Mouse (Mus musculus): ENCODE results near the gene Nostrin. TPM values are rescaled to one million over a fixed set of nuclear protein-coding genes. Genes with fewer than 3 reads are reported as not detected.
A peak's percentile ranks its signal among the peaks of the same experiment; 100 is the strongest.

Gene Nostrin
- total RNA-seq, 4 experiments from 2014 or later = 1.9 to 3.2 (median 2.4) TPM

DNA sequence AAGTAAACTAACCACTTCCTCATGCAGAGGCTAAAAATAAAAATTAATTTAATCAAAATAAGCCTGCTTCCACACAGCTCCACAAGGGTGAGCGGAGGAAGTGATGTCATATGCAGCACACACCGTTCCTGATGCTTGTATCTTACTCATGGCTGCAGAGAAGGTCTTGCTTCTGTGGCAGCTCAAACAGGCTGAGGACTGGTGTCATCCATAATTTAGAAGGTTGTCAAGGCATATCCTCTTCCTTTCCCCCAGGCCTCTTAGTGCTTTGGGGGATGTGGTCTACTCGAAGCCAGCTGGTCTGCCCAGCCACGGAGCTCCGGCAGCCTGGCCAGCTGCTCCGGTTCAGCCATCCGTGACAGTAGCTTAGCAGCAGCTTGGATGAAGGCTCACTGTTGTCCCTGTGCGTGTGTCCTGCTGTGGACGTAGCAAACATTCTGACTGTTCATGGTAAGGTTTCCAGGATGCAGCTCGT, 6.6 kb upstream of the Nostrin start:
- no peak for DNase-seq (ENCODE audit: low spot score in 2 of 2)

DNA sequence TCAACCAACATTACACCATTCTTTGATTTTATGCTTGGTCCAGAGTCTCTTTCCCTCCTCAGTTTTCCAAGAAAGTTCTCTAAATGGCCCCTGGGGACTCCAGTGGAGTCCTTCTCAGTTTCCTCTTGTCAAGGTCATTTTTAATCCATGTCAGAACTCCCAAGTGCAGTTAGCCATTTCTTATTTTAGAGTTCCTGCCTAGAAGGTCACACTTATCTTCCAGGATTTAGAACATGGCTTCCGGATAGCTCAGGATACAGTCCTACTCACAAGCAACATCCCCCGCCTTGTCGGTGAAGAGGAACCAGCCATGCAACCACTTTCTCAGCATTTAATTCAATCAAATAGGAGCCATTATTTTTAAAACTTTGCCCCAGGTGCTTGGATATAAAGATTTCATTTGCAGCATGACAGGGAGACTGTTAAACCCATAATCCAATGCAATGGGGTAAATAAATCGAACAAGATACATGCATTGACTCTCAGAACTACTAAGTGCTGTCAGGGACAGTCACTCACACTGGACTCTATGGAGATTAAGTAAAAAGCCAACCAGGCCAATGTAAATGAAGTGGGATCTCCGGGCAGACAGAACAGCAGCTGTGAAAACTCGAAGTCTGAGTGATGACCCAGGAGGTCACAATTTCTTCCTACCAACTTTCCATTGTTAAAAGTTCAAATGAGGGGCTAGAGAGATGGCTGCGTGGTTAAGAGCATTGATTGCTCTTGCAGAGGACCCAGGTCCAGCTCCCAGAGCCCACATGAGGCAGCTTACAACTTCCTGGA, 6.0 kb upstream of the Nostrin start:
- DNase-seq (ENCODE audit: low spot score in 2 of 2) = no peak

DNA sequence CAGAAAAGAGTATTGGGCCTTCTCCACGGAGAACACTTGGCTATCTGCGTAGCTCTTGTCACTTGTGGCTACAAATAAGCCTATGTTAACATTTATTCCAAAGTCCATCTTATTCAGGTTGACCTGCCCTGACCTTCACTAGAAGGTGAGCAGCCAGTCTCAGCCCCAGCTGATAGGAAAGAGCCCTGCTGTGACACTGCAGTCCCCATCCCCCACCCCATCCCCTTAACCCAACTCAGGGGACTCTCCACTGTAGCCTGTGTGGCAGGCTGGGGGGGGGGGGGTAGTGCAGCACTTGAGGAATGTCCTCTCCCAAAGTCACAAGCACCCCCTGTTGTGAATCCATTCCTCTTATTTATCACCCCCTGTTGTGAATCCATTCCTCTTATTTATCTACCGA, 3.6 kb upstream of the Nostrin start:
- DNase-seq (ENCODE audit: low spot score in 2 of 2) = no peak

DNA sequence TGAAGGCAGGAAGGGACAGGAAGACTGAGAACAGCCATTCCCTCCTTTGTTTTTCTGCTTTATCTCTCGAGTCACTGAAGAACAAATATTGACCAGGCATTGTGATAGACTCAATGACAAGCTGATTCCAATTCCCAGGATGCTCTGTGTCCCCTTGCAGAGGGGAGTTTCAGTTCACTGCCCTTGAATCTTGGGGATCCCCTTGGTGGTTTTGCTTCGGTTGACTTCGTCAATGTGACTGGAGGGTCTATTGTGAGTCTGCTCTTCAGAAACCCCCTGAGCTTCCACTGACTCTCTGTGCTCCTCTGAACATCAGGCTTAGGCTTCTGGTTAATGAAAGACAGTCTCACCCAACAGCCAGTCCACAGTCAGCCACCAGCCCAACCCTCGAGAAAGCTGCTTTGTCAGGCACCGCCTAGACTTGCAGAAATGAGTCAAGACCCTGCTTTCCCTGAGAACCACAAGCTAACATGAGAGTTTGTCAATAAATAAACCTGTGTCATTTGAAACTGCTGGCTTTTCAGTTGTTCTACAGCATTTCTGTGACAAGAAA, 3.0 kb upstream of the Nostrin start:
- no peak for DNase-seq (ENCODE audit: low spot score in 2 of 2)

DNA sequence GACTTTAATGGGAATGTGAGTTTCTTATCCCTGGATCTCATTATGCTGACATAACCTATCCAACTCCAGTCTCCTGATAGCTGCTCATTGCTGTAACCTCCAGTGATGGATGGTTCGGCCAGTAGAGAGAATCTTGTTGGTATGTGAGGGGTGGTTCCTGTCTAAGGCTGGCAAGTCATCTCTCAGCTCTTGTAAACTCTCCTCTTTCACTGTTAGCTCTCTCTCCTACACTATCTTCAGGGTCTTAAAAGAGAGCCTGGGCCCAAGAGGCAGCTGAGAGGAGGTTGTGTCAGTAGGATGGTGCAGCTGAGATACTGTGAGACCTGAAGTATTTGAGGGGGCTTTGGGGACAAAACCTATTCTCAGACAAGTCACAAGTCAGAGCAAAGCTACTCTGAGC, 1.4 kb upstream of the Nostrin start:
- no peak for DNase-seq (ENCODE audit: low spot score in 2 of 2)

DNA sequence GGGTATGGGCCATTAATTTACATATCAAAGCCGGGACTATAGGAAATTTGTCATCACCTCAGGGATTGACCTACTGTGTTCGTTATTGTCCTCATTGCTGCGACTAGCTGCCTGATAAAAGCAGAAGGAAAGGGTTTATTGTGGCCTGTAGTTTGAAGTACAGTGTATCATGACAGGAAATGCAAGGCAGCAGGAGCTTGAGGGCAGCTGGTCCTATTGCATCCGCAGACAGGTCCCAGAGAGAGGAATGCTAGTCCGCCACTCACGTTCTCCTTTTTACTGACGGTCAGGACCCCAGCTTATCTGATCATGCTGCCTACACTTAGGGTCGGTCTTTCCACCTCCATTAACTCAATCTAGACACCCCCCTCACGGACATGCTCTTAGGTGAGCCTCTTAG, 663 bp upstream of the Nostrin start:
- no peak for DNase-seq (ENCODE audit: low spot score in 2 of 2)

DNA sequence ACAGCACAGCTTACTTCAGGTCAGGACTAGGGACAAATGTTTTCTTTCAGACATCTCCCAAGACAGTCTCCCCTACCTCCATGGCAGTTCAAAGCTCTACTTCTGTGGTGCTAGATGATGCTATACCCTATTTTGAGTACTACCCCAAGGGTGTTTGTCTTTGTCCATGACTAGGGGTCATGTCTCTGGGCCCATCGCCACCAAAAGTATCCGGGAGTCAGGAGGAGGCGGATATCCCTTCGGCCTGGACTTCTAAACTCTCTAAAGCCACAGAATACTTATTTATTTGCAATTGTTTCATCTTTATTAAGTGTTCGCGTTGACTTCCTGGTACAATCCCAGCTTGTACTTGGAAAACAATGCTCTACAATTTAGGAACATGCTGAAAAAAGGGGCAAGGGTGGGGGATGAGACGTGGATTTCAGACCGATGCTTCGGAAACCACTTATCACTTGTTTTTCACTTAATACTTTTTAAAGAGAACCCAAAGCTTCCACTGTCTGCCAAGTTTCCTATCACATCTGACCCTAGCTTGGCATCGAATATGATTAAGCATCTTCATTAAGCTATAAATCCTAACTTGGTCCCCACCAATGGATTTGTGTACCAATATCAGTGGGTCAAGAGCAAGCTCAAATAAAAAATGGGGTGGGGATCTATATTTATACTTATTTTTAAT, 1.9 kb downstream of the Nostrin start:
- DNase-seq (ENCODE audit: low spot score in 2 of 2) = no peak

DNA sequence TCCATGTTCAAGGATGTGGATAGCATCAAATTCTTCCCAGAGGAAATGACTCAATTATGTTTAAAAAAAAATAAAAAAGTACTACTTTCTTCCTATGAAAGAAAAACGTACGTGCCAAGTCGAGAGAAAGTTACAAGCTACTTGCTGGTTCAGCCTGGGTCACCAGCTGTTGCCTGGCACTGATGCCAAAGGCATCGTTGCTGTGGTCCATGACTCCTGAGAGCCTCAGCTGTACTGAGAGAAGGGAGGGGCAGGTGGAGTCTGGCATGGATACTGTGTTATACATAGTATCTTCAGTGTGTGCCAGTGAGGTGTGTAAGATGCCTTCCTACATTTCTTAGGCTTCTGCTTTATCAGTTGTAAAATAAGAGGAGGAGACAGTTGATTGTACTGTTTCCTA, 3.2 kb downstream of the Nostrin start:
- no peak for DNase-seq (ENCODE audit: low spot score in 2 of 2)

DNA sequence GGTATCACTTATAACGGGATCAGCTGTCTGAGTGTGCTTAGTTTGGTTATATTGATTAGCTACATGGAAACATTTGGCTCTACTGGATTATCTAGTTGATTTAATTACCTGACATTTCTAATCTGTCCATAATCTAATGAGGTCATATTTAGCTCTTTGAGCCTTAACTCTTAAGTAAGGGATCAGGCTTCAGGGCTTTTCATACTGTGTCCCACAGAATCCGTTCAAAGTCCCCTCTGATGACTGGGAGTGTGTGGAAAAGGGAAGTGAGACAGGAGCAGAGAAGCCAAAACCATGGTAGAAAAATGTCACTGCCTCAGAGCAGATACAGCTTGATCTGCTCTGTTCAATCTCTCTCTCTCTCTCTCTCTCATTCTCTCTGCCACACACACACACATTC, 4.6 kb downstream of the Nostrin start:
- no peak for DNase-seq (ENCODE audit: low spot score in 2 of 2)

DNA sequence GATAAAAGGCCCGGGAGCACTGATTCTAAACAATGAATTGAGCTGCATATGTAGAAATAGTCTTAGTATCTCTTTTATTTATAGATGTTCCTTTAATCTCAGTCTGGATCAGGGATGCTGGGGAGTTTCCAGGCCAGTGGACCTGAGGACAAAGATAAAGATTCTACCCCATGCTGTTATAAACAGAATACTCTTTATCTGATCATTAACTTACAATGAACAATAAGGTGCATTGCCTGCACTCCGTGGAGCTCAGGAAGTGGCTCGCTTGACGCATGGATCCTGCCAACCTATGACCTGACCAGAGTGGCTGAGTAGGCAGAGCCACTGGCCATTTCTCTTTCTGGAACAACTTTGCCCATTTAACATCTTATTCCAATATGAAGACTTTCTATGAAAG, 5.2 kb downstream of the Nostrin start:
- DNase-seq (ENCODE audit: low spot score in 2 of 2) = no peak

DNA sequence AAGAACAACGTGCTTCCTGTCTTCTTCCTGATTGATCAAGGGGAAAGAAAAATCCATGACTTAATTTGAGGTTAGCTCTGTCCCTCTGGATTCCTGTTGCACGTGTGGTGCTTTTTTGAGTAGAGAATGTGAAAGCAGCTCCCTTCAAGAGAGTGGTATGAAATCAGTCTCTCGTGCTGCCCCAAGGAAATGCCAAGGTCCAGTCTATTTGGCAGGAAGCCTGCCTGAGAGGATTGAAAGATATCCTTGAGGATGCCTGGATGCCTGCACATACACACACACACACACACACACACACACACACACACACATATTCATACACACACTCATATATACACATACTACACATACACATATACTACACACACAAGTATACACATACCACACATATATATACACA, 13.1 kb downstream of the Nostrin start:
- DNase-seq (ENCODE audit: low spot score in 2 of 2) = no peak

DNA sequence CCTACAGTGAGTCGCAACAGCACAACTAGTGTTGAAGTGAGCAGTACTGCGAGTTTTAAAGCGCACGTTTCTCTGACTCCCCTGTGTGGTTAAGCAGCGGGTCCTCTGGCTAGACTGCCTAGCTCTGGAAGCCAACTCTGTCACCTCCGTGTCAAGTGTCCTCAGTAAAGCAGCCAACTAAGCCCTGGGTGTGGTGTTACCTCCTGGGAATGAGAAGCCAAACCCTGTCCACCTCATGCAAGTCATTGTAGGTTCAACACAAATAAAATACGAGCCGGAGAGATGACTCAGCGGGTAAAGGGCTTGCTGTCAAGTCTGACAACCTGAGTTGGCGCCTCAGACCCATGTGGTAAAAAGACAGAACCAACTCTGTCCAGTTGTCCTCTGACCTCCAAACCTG, 13.6 kb downstream of the Nostrin start:
- DNase-seq (ENCODE audit: low spot score in 2 of 2) = peak in 1 of 2 experiments; percentile 36

DNA sequence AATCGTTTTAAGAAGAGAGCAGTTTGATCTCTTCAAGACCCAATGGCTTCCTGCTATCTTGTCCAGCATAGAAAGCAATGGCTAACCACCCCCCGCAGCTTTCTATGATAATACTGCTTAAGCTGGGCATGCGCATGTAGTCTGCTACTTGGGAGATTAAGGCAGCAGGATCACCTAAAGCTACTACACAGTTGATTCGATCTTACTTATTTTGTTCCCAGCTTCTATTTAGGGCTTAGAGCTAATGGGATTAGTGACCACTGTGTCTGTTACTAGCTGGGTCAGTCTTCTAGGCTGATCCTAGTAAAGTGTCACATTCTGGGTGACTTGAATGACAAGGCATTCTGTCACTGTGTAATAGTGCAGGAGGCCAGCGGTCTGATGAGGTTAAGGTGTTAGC, 15.2 kb downstream of the Nostrin start:
- DNase-seq (ENCODE audit: low spot score in 2 of 2) = no peak

DNA sequence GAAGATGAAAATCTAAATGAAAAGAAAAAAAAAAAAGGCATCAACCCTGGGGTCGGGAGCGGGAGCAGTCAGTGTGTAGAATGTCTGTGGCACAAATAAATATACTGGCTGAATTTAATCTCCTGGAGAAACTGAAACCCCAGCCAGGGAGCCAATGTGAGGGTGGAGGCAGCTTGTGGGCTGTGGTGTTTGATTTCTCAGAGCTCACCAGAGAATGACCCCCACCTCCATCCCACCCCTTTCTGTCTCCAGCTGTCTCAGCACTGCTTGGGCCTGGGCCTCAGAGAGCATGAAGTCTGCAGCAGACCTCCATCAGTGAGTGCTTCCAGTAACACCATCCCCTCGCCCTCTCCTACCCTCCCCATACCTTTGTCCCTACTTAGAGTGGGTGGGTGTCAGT, 20.3 kb downstream of the Nostrin start:
- DNase-seq (ENCODE audit: low spot score in 2 of 2) = peak; percentile 2 to 13

DNA sequence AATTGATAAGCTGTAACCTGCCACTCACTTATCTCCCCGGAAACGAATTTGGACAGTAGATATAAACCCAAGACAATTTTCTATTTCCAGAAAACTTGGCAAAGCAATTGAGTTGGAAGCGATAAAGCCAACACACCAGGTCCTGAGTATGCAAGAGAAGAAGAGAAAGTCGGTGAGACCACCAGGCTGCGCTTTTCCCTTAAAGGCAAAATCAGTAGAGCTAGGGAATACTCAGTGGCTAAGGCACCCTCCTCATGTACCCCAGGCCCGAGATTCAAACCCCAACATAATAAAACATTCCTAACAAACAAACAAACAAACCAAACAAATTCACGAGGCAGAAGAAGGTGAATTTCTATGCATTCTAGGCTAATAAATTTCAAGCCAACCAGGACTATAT, 20.7 kb downstream of the Nostrin start:
- no peak for DNase-seq (ENCODE audit: low spot score in 2 of 2)

DNA sequence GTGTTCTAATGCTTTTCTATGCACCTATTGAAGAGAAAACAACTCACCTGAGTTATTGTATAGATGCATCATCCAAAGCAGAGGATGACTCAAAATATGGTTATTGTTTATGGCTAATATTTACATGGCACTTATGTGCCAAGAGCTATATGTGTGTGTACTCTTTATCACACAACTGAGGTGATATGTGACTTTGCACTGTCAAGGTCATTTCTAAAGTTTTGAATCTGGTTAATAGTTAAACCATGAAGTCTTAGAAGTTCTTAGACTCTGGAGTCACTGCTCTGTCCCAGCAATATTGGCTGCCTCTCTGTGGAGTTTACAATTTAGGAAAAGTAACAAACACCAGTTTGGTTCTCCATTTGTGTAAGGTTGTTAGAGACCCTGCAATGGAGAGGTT, 23.3 kb downstream of the Nostrin start:
- DNase-seq (ENCODE audit: low spot score in 2 of 2) = no peak

DNA sequence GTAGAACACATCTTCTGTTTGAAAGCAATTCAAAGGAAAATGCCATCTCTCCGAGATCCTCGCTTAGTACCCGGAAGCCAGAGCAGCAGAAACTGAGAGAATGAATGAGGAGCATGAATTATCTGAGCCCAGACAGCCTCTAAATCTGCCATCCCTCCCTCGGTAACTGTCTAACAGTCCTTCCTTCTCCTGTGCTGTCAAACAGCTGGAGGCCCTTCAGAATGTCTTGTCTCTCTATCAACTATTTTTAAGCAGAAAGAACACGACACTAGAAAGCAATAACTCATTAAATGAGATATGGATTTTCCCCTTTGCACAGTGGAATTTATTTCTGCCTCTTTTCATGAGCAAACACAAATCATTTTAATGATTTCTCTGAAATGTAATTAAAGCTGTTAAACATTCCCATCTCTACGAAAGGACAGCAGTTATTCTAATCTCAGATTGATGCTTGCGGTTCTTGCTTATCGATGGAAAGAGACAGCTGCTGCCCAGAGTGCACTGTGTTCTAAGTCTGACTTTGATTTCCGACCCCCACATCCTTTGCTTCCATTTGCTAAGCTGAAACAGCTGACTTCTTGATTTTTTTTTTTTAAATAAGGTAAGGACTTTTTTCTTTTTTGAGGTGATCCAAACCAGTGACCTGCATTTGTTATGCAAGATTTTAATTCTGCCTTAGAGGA, 34.9 kb downstream of the Nostrin start:
- DNase-seq (ENCODE audit: low spot score in 2 of 2) = no peak

DNA sequence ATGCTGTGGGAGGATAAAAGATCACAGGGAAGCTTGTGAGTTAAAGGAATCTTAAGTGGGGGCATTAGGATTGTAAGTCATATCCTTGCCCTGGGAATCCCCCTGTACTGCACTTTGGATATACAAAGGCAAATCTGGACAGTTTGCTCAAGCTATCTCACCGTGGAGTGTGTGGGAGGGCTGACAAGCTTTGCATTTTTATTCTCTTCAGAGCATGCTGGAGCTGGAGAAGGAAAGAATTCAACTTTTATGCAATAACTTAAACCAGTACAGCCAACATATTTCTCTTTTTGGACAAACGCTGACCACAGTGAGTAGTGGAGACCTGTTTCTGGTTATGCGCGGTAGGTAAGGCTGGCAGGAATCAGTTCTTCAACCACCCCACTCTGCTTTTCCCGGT, 39.7 kb downstream of the Nostrin start:
- no peak for DNase-seq (ENCODE audit: low spot score in 2 of 2)

DNA sequence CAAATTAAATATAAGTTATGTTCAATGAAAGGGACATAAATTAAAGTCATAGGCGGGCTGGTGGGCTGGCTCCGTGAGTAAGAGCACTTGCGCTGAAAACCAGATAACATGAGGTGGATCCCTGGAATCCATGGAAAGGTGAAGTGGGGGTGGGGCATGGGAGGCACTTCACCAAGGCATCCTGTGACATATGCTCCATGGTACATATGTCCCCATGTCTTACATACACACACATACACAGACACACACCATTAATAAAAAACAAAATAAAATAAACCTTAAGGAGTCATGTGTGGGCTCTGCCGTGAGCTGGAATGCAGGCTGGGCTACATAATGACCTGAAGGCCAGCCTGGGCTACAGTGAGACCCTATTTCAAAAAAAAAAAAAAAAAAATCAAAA, 44.1 kb downstream of the Nostrin start:
- no peak for DNase-seq (ENCODE audit: low spot score in 2 of 2)

DNA sequence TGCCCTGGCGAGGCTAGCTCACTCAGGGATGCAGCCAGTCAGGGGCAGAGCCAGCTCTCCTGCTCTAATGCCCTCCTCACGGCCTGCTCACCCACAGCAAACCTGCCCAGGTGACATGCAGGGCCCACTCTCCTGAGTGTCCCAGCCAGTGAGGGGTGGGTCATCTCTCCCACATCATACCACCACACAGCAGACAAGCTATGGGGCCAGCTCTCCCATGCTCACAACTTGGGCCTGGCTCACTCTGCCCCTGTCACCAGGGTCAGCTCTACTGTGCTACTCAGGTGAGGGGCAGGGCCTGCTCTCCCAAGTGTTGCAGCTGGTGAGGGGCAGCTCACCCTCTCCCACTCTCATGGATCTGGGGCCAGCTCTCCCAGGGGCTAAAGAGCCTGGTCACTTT, 52.4 kb downstream of the Nostrin start:
- no peak for DNase-seq (ENCODE audit: low spot score in 2 of 2)

DNA sequence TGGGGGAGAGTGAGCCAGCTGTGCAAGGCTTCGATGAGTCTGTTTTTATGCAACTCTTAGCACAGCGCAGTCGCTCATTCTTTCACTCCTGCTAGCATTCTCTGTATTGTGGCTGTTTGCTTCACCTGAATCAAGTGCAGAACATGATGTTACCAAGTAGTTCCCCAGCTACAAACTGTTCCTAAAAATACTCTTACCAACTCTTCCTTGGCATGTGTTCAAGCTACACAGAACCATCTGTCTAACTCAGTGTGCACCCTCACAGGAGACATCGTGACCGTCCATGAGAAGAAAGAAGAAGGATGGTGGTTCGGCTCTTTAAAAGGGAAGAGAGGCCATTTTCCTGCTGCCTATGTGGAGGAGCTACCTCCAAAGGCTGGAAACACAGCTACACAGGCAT, 53.1 kb downstream of the Nostrin start:
- DNase-seq (ENCODE audit: low spot score in 2 of 2) = no peak

DNA sequence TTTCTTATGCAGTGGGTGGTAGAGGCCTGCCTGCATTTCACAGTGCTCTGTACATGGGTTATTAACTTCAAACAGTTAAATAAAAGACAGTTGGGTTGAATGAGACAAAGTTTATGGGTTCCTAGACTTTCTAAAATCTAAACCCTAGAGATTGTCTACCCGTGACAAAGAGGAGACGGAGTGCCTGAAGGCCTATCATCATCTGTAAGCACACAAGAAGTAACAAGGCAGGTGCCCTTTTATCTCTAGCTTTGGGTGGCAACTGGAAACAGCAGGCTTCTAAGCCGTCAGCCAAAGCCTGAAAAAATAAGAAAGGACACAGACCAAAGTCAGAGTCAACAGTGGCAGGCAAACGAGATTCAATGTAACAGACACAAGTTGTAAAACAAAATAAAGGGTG, 53.6 kb downstream of the Nostrin start:
- no peak for DNase-seq (ENCODE audit: low spot score in 2 of 2)
